Mouse (Mus musculus) lung, embryonic 16.5 days (tissue): ENCODE data around the gene Tspan8. TPM values are rescaled to one million over a fixed set of nuclear protein-coding genes. Genes with fewer than 3 reads are reported as not detected.
"Not testable (repeated sequence)": the region's sequence is repeated elsewhere in the genome, so short reads cannot be mapped to it uniquely, and the experiment has no call there.

Source experiments
- ATAC-seq: fragments of 200-750 bp; cut with Nextera tagmentation; 2 replicates; pipeline ENCODE4 v1.8.0; 2017; ENCODE audit warnings: low read depth, mild to moderate bottlenecking, moderate library complexity
- H3K27ac ChIP-seq: fragments of 300-500 bp; sonication (generic); 2 replicates; pipeline ENCODE4 v1.5.1; 2014; ENCODE audit warnings: mild to moderate bottlenecking, control low read depth, low read length
- H3K27me3 ChIP-seq: fragments of 300-500 bp; sonication (generic); 2 replicates; pipeline ENCODE4 v1.6.1; 2014; ENCODE audit warnings: low read depth, low read length, mixed read lengths; ENCODE audit not compliant: control insufficient read depth, insufficient read depth
- H3K36me3 ChIP-seq: fragments of 300-500 bp; sonication (generic); 2 replicates; pipeline ENCODE4 v1.6.1; 2014; ENCODE audit warnings: low read length; ENCODE audit not compliant: control insufficient read depth, insufficient read depth
- H3K4me1 ChIP-seq: fragments of 300-500 bp; sonication (generic); replicated peaks from 2 replicates; pipeline ENCODE4 v1.6.1; 2014; ENCODE audit warnings: low read length, mixed read lengths; ENCODE audit not compliant: control insufficient read depth, insufficient read depth
- H3K4me2 ChIP-seq: fragments of 300-500 bp; sonication (generic); 2 replicates; pipeline ENCODE4 v1.6.1; 2014; ENCODE audit warnings: low read depth, low read length, control low read depth
- H3K4me3 ChIP-seq: fragments of 300-500 bp; sonication (generic); 2 replicates; pipeline ENCODE4 v1.5.1; 2014; ENCODE audit warnings: mild to moderate bottlenecking, low read length, control low read depth
- H3K9ac ChIP-seq: fragments of 300-500 bp; sonication (generic); 2 replicates; pipeline ENCODE4 v1.6.1; 2014; ENCODE audit warnings: low read length, control low read depth
- H3K9me3 ChIP-seq: fragments of 300-500 bp; sonication (generic); 2 replicates; pipeline ENCODE4 v1.6.1; 2016; ENCODE audit warnings: low read length; ENCODE audit not compliant: control insufficient read depth
- WGBS: fragments of 180-500 bp; shearing (Covaris S2); extraction: QIAGEN DNeasy Blood & Tissue Kit; methylation state at CpG from one replicate; pipeline ENCODE4 v1.1.7; 2014; 5-methylcytosine and 5-hydroxymethylcytosine counted together
- polyA plus RNA-seq: library from polyadenylated mRNA; unstranded; fragments of >200 nt; fragmentation: Nextera tagmentation; extraction: Ambion mirVana; gene quantifications from 2 replicates; pipeline ENCODE4 v1.2.1, GENCODE M21; 2015

Gene Tspan8
- polyA plus RNA-seq, 1 experiment from 2014 or later, result 128 TPM

DNA sequence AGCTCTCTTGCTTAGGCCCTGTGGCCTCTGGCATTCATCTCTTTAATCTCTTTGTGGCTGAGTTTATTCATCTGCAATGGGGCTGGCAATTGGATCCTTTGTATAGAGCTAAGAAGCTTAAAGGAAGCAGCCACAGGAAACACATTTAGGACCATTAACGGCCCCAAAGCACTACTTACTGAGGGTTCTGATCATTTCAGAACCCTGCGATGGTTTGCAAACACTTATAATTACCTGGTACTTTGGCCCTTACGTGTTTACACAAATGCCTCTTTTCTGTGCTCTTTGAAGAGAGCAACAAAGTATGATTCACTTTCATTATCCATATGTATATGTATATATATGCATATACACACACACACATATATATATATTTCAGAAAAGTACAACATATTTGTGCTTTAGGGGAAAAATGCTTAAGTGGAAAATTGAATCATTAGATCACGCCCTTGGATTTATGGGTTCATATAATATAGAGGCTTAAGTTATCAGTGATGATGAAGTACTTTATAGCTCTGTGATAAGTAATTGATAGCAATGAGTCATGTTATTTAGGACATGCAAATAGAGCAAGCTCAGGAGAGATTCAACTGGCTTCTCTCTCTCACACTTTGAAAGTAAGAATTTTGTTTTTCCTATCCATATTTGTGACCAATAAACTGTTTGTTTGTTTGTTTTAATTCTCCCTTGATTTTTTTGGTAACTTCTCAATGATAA lies 20.4 kb upstream of the Tspan8 start:
- H3K4me1 ChIP-seq, result no peaks in the 10 kb centered on the region
- no peaks in the 10 kb centered on the region for H3K27me3 ChIP-seq
- H3K36me3 ChIP-seq, result no peaks in the 10 kb centered on the region
- ATAC-seq, result no peak
- H3K9ac ChIP-seq, result no peak overlapping the region
- H3K9me3 ChIP-seq, result no peaks in the 10 kb centered on the region
- no peak overlapping the region for H3K4me3 ChIP-seq
- WGBS, result 72% methylated on average over 4 of the region's 4 CpGs
- H3K4me2 ChIP-seq, result no peak overlapping the region
- H3K27ac ChIP-seq, result no peak overlapping the region

DNA sequence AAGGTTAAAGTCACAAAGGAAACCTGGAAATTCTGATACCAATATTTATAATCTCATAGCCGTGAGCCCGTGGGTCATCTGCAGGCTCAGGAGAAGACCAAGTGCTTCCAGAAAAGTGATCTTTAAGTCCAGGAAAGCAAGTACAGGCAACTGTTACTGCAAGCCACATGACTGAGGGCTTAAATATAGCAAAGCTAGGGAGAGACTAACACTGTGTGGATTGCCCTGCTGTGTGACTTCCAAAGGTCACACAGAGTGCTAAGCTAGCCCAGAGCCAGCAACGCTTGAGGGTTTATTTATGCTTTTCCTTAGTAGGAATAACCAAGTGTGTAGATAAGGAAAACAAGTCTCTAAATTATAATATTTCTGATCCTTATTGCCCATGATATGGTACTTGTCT lies 15.2 kb upstream of the Tspan8 start:
- H3K4me2 ChIP-seq, result no peak overlapping the region
- no peaks in the 10 kb centered on the region for H3K9me3 ChIP-seq
- ATAC-seq, result no peak
- no peak overlapping the region for H3K4me3 ChIP-seq
- H3K27me3 ChIP-seq, result no peaks in the 10 kb centered on the region
- no peaks in the 10 kb centered on the region for H3K4me1 ChIP-seq
- WGBS, result 47% methylated on average over 3 of the region's 3 CpGs
- H3K9ac ChIP-seq, result no peak overlapping the region
- H3K27ac ChIP-seq, result no peak overlapping the region
- H3K36me3 ChIP-seq, result no peaks in the 10 kb centered on the region

DNA sequence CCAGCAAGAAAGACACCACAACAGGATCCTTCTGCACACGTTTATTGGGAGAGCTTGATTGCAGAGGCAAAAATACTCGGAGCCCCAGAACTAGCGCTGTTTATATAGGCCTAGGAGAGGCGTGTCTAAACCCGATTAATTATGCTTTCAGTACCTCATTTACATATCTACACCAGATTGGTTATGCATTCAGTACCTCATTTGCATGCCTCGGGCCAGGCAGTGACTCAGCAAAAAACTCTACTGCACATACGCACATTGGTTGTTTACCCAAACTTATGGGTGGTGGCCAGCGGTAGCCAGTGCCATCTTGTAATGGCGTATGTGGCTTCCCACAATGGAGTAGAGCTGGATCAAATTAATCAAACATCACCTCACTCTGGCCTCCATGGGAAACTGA lies 13.6 kb upstream of the Tspan8 start:
- 91% methylated on average over 9 of the region's 9 CpGs for WGBS
- H3K9me3 ChIP-seq, H3K4me2 ChIP-seq, H3K4me1 ChIP-seq, H3K27me3 ChIP-seq, H3K27ac ChIP-seq, ATAC-seq, H3K4me3 ChIP-seq, H3K36me3 ChIP-seq, H3K9ac ChIP-seq: not testable (repeated sequence)

DNA sequence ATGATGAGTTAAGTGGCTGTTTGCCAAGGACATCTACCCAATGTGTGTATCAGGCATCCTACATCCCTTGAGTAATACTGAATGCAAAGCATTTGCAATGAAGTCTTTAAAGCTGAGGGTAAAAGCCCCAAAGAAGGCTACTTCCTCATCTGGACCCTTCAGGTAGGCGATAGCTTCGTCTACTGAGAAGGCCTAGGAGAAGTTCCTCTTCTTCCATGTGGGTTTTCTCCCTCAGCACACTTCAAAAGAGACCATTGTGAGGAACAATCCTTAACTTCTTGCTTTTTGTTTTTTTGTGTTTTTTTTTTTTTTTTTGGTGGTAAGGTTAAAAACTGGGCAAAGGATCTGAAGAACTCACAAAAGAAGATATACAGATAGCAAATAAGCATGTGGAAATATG lies 12.9 kb upstream of the Tspan8 start:
- H3K27me3 ChIP-seq, result no peaks in the 10 kb centered on the region

DNA sequence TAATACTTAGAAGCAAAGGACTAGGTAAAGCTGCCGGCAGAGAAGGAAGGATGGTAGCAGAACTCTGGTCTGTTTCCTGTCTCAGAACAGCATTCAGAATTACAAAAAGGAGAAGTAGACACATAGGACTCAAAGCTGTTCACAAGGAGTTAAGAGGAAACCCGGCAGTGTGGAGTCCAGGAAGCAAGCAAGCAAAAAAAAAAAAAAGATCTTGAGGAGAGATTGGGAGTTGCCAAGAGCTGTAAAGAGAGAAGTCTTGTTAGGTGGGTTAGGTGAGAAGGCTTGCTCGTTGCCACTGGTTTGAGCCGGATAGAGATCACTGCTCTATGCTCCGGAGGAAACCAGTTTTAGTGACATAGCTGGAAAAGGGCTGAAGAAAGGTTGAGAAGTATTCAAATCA lies 10.6 kb upstream of the Tspan8 start:
- Histone ChIP-seq H3K27me3 (no peaks in the 10 kb centered on the region), H3K9me3 (no peaks in the 10 kb centered on the region), H3K27ac (no peak overlapping the region), H3K4me1 (no peaks in the 10 kb centered on the region), H3K9ac (no peak overlapping the region), H3K4me2 (no peak overlapping the region), H3K4me3 (no peak overlapping the region), H3K36me3 (no peaks in the 10 kb centered on the region)
- ATAC-seq, result peak; percentile 72
- 55% methylated on average over 5 of the region's 5 CpGs for WGBS

More for the DNA sequence above, 12.9 kb upstream of the Tspan8 start:
- Histone ChIP-seq H3K27ac (no peak overlapping the region), H3K9me3 (no peaks in the 10 kb centered on the region), H3K4me1 (no peaks in the 10 kb centered on the region), H3K4me2 (no peak overlapping the region), H3K4me3 (no peak overlapping the region), H3K36me3 (no peaks in the 10 kb centered on the region), H3K9ac (no peak overlapping the region)
- no peak for ATAC-seq
- WGBS, result 88% methylated on average over 2 of the region's 2 CpGs

DNA sequence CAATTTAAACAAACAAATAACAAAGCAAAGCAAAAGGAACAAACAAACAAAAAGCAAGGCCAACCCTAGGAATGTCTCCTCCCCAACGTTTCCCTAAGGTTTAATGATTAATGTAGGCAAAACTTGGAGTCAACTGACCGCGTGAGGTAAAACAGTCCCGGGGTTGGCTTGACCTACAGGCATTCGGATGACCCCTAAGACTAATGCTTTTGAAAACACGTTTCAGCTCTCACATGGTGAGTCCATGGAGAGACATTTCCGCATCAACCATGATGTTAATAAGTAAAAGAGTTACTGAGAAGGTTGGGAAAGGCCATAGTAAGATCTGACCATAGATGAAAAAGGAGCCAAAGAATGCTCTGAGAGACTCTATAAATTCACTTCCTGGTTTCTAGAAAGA lies 7.5 kb upstream of the Tspan8 start:
- Histone ChIP-seq H3K9ac (no peak overlapping the region), H3K27me3 (no peaks in the 10 kb centered on the region), H3K4me2 (no peak overlapping the region), H3K9me3 (no peaks in the 10 kb centered on the region), H3K4me1 (no peaks in the 10 kb centered on the region), H3K4me3 (no peak overlapping the region), H3K27ac (no peak overlapping the region), H3K36me3 (no peaks in the 10 kb centered on the region)
- WGBS, result 61% methylated on average over 7 of the region's 7 CpGs
- no peak for ATAC-seq

DNA sequence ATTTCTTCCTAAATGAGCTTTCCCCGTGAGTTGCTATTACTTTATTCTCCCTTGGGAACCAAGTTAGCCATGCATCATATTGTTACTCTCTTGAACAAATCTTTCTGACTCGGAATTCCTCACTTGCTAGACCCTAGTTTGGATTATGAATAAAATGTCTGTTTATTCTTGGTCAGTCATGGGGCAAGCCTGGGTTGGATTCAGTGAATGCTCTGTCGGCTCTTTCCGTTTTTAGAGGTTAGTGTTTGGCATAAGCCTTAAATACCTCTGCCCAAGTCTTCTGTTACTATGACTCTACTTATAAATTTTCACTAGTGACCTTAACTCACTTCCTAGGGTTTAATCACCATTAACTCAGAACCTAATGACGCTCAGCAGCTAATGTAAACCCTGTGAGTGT lies 5.1 kb upstream of the Tspan8 start:
- no peak overlapping the region for H3K4me2 ChIP-seq
- no peak for ATAC-seq
- no peaks in the 10 kb centered on the region for H3K27me3 ChIP-seq
- no peak overlapping the region for H3K9ac ChIP-seq
- H3K4me3 ChIP-seq, result no peak overlapping the region
- H3K36me3 ChIP-seq, result no peaks in the 10 kb centered on the region
- 0 out of 2 replicates have a peak, but pooled peaks cover 3% of the 10 kb centered on the region for H3K4me1 ChIP-seq
- WGBS, result 39% methylated on average over 5 of the region's 5 CpGs
- no peak overlapping the region for H3K27ac ChIP-seq
- no peaks in the 10 kb centered on the region for H3K9me3 ChIP-seq

DNA sequence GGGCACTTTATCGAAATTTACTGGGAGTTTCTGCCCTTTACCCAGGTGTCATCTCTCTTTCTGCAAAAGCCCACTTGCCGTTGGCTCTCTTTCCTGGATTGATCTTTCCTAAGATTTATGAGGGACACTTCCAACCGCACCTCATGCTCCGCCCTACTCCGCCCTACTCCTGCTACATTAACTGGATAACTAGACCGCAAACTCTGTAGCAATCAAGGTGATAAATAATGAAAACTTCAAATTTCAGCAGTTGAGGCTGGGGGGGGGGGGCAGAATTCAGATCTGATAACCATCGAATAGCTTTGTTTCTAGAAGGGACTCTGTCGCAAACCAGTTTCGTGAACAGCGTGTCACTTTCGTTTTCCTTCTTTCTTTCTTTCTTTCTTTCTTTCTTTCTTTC lies 1.8 kb upstream of the Tspan8 start:
- no peak overlapping the region for H3K4me3 ChIP-seq
- H3K36me3 ChIP-seq, result no peaks in the 10 kb centered on the region
- H3K4me1 ChIP-seq, result 0 out of 2 replicates have a peak, but pooled peaks cover 6% of the 10 kb centered on the region
- no peak overlapping the region for H3K9ac ChIP-seq
- no peaks in the 10 kb centered on the region for H3K27me3 ChIP-seq
- no peak overlapping the region for H3K4me2 ChIP-seq
- WGBS, result 91% methylated on average over 11 of the region's 11 CpGs
- no peak for ATAC-seq
- H3K27ac ChIP-seq, result no peak overlapping the region
- H3K9me3 ChIP-seq, result no peaks in the 10 kb centered on the region

DNA sequence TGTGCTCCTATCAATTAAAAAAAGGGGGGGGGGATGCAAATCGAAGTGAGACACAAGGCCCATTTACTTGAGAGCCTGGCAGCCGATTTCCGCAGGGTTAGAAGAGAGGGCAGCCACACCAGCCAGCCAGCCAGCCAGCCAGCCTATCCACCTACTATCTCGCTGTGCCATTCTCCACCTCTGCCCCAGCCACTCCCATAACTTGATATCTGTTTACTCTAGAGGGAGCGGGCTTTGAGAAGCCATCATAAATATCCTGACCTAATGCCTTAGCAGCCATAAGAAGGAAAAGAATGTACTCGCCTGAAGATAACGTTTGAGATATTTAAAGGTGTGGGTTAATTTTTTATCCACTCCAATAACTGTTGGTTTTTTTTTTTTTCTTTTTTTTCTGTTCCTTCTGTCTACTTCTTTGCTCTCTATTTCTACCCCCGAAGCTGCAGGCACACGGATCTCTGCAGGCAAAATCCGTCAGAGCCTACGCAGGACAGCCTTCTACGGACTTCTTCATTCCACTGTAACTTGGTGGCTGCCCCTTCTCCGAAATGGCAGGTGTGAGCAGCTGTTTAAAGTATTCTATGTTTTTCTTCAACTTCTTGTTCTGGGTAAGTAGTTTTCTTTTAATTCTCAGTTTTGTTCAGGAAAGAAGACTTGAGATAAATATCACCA lies 558 bp downstream of the Tspan8 start:
- no peaks in the 10 kb centered on the region for H3K9me3 ChIP-seq
- peaks cover 9% of the 10 kb centered on the region for H3K4me1 ChIP-seq
- peak; percentile 95 for ATAC-seq
- peak overlapping the region; percentile 43 for H3K4me3 ChIP-seq
- WGBS, result 16% methylated on average over 13 of the region's 13 CpGs
- H3K9ac ChIP-seq, result peak overlapping the region; percentile 6; the same call in 1 of the 2 replicates
- H3K36me3 ChIP-seq, result no peaks in the 10 kb centered on the region
- H3K27ac ChIP-seq, result peak overlapping the region; percentile 84
- H3K27me3 ChIP-seq, result no peaks in the 10 kb centered on the region
- H3K4me2 ChIP-seq, result peak overlapping the region; percentile 47
